ENCODE assay signal across 12 mouse cellular contexts in genomic region chr13:65127063-65127847, GRCm38 (mm10). TPM values are rescaled to one million over a fixed set of nuclear protein-coding genes. Genes with fewer than 3 reads are reported as not detected.
A peak's percentile ranks its signal among the peaks of the same experiment; 100 is the strongest.
DNase-seq lines count a peak whose midpoint lies in the region; ATAC-seq lines count a peak whose summit lies in the region.
"Had no signal": no experiment of that assay in that cellular context is flagged by ENCODE, and none has a peak within 500 bp of the region (broad histone marks: within the 10 kb centered on the region; RNA-seq: fewer than 3 reads in every experiment).

No protein-coding gene starts in this region.

- ATAC-seq in inflammation-experienced regulatory T-cells, adult 6 months: peak; percentile 58

- peak; percentile 2 for DNase-seq in adrenal gland, postnatal 25 days
- no peak for DNase-seq in adrenal gland, postnatal 10 days
- DNase-seq in thymus, postnatal 4 days: peak; percentile 32
- no peak for DNase-seq in thymus, postnatal 0 days (ENCODE audit: low spot score)
- no peak for DNase-seq in right cerebral cortex, postnatal 14 days
- no peak for DNase-seq in right cerebral cortex, postnatal 10 days (ENCODE audit: low spot score in 2 of 2)
- DNase-seq in urinary bladder, postnatal 10 days (ENCODE audit: low spot score): no peak

RNA-seq across cellular contexts. Expression of gene Olfr465-ps1, which starts 10.6 kb away (rescaled TPM):
- total RNA-seq in adrenal gland, postnatal 25 days (2021): not detected in 2 replicates
- not detected for total RNA-seq in adrenal gland, postnatal 10 days (2021)
- not detected in 2 replicates for polyA plus RNA-seq in thymus, postnatal 0 days (2015; fragmentation: Nextera tagmentation; extraction: Ambion mirVana)
- not detected for polyA plus RNA-seq in inflammation-experienced regulatory T-cells, adult 6 months (2017; shearing (Covaris generic))
- polyA plus RNA-seq: heart, embryonic 13.5 days; hindbrain, embryonic 15.5 days; limb, embryonic 11.5 days; macrophage had no signal

RNA-seq across cellular contexts. Expression of gene Mfsd14b, which starts 14.5 kb away (rescaled TPM):
- total RNA-seq in adrenal gland, postnatal 25 days (2021): 44.2 and 54.4 TPM in 2 replicates
- 10 to 100 TPM; 45.3 to 48.8 TPM for total RNA-seq in adrenal gland, postnatal 10 days (2021)
- 43.7 and 44.3 TPM in 2 replicates for polyA plus RNA-seq in thymus, postnatal 0 days (2015; fragmentation: Nextera tagmentation; extraction: Ambion mirVana)
- 10 to 100 TPM; 10.7 to 34.8 (median 19.7) TPM for polyA plus RNA-seq in inflammation-experienced regulatory T-cells, adult 6 months (2017; shearing (Covaris generic))

RNA-seq across cellular contexts. Expression of gene Olfr466, which starts 22.8 kb away (rescaled TPM):
- total RNA-seq in adrenal gland, postnatal 25 days (2021): not detected in 2 replicates
- not detected for total RNA-seq in adrenal gland, postnatal 10 days (2021)
- polyA plus RNA-seq in thymus, postnatal 0 days (2015; fragmentation: Nextera tagmentation; extraction: Ambion mirVana): not detected in 2 replicates
- under 1 TPM in 1 of 3 experiments, not detected in 2; 0.11 TPM for polyA plus RNA-seq in inflammation-experienced regulatory T-cells, adult 6 months (2017; shearing (Covaris generic))
- polyA plus RNA-seq: heart, embryonic 13.5 days; hindbrain, embryonic 15.5 days; limb, embryonic 11.5 days; macrophage had no signal

Comparison
In these comparisons a context has a peak if more than half of its experiments do, and no peak if none do; other contexts are left out.
1. DNase-seq: peak in adrenal gland, postnatal 25 days (single experiment) and thymus, postnatal 4 days (single experiment); none in adrenal gland, postnatal 10 days (single experiment), thymus, postnatal 0 days (single experiment), right cerebral cortex, postnatal 14 days (single experiment), right cerebral cortex, postnatal 10 days (0 of 2) and urinary bladder, postnatal 10 days (single experiment).